Mouse (Mus musculus) neural tube, embryonic 15.5 days (tissue): ENCODE measurements around the gene Mfsd4a. TPM values are rescaled to one million over a fixed set of nuclear protein-coding genes. Genes with fewer than 3 reads are reported as not detected.

Source experiments
- ATAC-seq: fragments of 200-750 bp; cut with Nextera tagmentation; 2 replicates; pipeline ENCODE4 v1.8.0; 2017; ENCODE audit warnings: mild to moderate bottlenecking, moderate TSS enrichment, moderate library complexity; ENCODE audit not compliant: low FRiP score
- H3K27ac ChIP-seq: fragments of 300-500 bp; sonication (generic); replicated peaks from 2 replicates; pipeline ENCODE4 v1.5.1; 2015; ENCODE audit warnings: mild to moderate bottlenecking, inconsistent platforms
- H3K27me3 ChIP-seq: fragments of 300-500 bp; sonication (generic); replicated peaks from 2 replicates; pipeline ENCODE4 v1.6.1; 2015; ENCODE audit warnings: inconsistent platforms
- H3K36me3 ChIP-seq: fragments of 300-500 bp; sonication (generic); 2 replicates; pipeline ENCODE4 v1.6.1; 2015; ENCODE audit warnings: inconsistent platforms
- H3K4me1 ChIP-seq: fragments of 300-500 bp; sonication (generic); 2 replicates; pipeline ENCODE4 v1.6.1; 2015; ENCODE audit warnings: inconsistent platforms
- H3K4me2 ChIP-seq: fragments of 300-500 bp; sonication (generic); 2 replicates; pipeline ENCODE4 v1.6.1; 2015; ENCODE audit warnings: inconsistent platforms, mild to moderate bottlenecking, moderate library complexity
- H3K4me3 ChIP-seq: fragments of 300-500 bp; sonication (generic); replicated peaks from 2 replicates; pipeline ENCODE4 v1.5.1; 2015; ENCODE audit warnings: mild to moderate bottlenecking, inconsistent platforms
- H3K9ac ChIP-seq: fragments of 300-500 bp; sonication (generic); replicated peaks from 2 replicates; pipeline ENCODE4 v1.6.1; 2015; ENCODE audit warnings: mild to moderate bottlenecking, inconsistent platforms
- H3K9me3 ChIP-seq: fragments of 300-500 bp; sonication (generic); replicated peaks from 2 replicates; pipeline ENCODE4 v1.6.1; 2016; ENCODE audit warnings: inconsistent platforms
- WGBS: fragments of 180-500 bp; shearing (Covaris S2); methylation state at CpG from one replicate; pipeline ENCODE4 v1.1.7; 2015; ENCODE audit warnings: mixed read lengths; 5-methylcytosine and 5-hydroxymethylcytosine counted together
- polyA plus RNA-seq: library from polyadenylated mRNA; unstranded; fragments of >200 nt; fragmentation: Nextera tagmentation; extraction: Ambion mirVana; gene quantifications from 2 replicates; pipeline ENCODE4 v1.2.1, GENCODE M21; 2015

Gene Mfsd4a
- polyA plus RNA-seq = 7.8 TPM in 2 replicates

- Histone ChIP-seq H3K27ac (no peak within 1 kb of the TSS), H3K4me1 (peaks cover 15% of the 10 kb centered on the region), H3K36me3 (no peaks in the 10 kb centered on the region), H3K9ac (peak within 1 kb of the TSS; percentile 61), H3K4me2 (peak within 1 kb of the TSS; percentile 96), H3K9me3 (no peaks in the 10 kb centered on the region), H3K27me3 (peaks cover 34% of the 10 kb centered on the region), H3K4me3 (peak within 1 kb of the TSS; percentile 54)
- 2% methylated on average over 60 of the region's 80 CpGs for WGBS
- ATAC-seq = peak; percentile 86
Observed at GRCm38 (mm10) chr1:132067261-132068255, at the start of gene Mfsd4a. Gene Mfsd4a (minus strand): TSS chr1:132068062.

GRCm38 (mm10) chr1:132116606-132117005 is 48.7 kb upstream of the Mfsd4a start:
- 33% methylated on average over 18 of the region's 18 CpGs for WGBS
- Histone ChIP-seq H3K4me1 (0 out of 2 replicates have a peak, but pooled peaks cover 5% of the 10 kb centered on the region), H3K4me3 (no peak overlapping the region), H3K27ac (no peak overlapping the region), H3K27me3 (no peaks in the 10 kb centered on the region), H3K9ac (no peak overlapping the region), H3K36me3 (no peaks in the 10 kb centered on the region), H3K9me3 (no peaks in the 10 kb centered on the region), H3K4me2 (no peak overlapping the region)
- ATAC-seq = no peak

- Histone ChIP-seq H3K4me2 (no peak overlapping the region), H3K9me3 (no peaks in the 10 kb centered on the region), H3K4me1 (0 out of 2 replicates have a peak, but pooled peaks cover 3% of the 10 kb centered on the region), H3K27me3 (no peaks in the 10 kb centered on the region), H3K36me3 (no peaks in the 10 kb centered on the region), H3K9ac (no peak overlapping the region), H3K4me3 (no peak overlapping the region), H3K27ac (no peak overlapping the region)
- ATAC-seq = no peak
- 52% methylated on average over 3 of the region's 3 CpGs for WGBS
Observed at GRCm38 (mm10) chr1:132113098-132113497, 45.2 kb upstream of the Mfsd4a start.

- ATAC-seq = no peak
- H3K4me2 ChIP-seq = no peak overlapping the region
- H3K4me3 ChIP-seq = no peak overlapping the region
- 84% methylated on average over 8 of the region's 8 CpGs for WGBS
- H3K27ac ChIP-seq = no peak overlapping the region
- H3K4me1 ChIP-seq = 0 out of 2 replicates have a peak, but pooled peaks cover 3% of the 10 kb centered on the region
- H3K9me3 ChIP-seq = no peaks in the 10 kb centered on the region
- H3K36me3 ChIP-seq = no peaks in the 10 kb centered on the region
- H3K27me3 ChIP-seq = no peaks in the 10 kb centered on the region
- H3K9ac ChIP-seq = no peak overlapping the region
Observed at GRCm38 (mm10) chr1:132112426-132112825, 44.6 kb upstream of the Mfsd4a start.

GRCm38 (mm10) chr1:132111411-132111810 is 43.5 kb upstream of the Mfsd4a start:
- H3K27me3 ChIP-seq = no peaks in the 10 kb centered on the region
- no peaks in the 10 kb centered on the region for H3K36me3 ChIP-seq
- H3K9me3 ChIP-seq = no peaks in the 10 kb centered on the region
- 75% methylated on average over 1 of the region's 1 CpGs for WGBS
- no peak overlapping the region for H3K4me2 ChIP-seq
- H3K9ac ChIP-seq = no peak overlapping the region
- ATAC-seq = no peak
- no peaks in the 10 kb centered on the region for H3K4me1 ChIP-seq
- H3K27ac ChIP-seq = no peak overlapping the region
- H3K4me3 ChIP-seq = no peak overlapping the region

- Histone ChIP-seq H3K4me2 (no peak overlapping the region), H3K9me3 (no peaks in the 10 kb centered on the region), H3K27me3 (no peaks in the 10 kb centered on the region), H3K4me3 (no peak overlapping the region), H3K9ac (no peak overlapping the region), H3K36me3 (no peaks in the 10 kb centered on the region), H3K27ac (no peak overlapping the region), H3K4me1 (no peaks in the 10 kb centered on the region)
- no peak for ATAC-seq
- 80% methylated on average over 2 of the region's 2 CpGs for WGBS
Observed at GRCm38 (mm10) chr1:132109368-132109767, 41.5 kb upstream of the Mfsd4a start.

- Histone ChIP-seq H3K27ac (no peak overlapping the region), H3K4me1 (no peaks in the 10 kb centered on the region), H3K36me3 (no peaks in the 10 kb centered on the region), H3K4me2 (no peak overlapping the region), H3K4me3 (no peak overlapping the region), H3K27me3 (no peaks in the 10 kb centered on the region), H3K9ac (no peak overlapping the region), H3K9me3 (no peaks in the 10 kb centered on the region)
- WGBS = 70% methylated on average over 14 of the region's 14 CpGs
- no peak for ATAC-seq
Observed at GRCm38 (mm10) chr1:132104353-132104752, 36.5 kb upstream of the Mfsd4a start.

- H3K4me3 ChIP-seq = no peak overlapping the region
- no peak for ATAC-seq
Observed at GRCm38 (mm10) chr1:132101953-132102697, 34.3 kb upstream of the Mfsd4a start.

GRCm38 (mm10) chr1:132099775-132100174 is 31.9 kb upstream of the Mfsd4a start:
- Histone ChIP-seq H3K27ac (no peak overlapping the region), H3K4me1 (no peaks in the 10 kb centered on the region), H3K9me3 (no peaks in the 10 kb centered on the region), H3K4me2 (no peak overlapping the region), H3K36me3 (no peaks in the 10 kb centered on the region), H3K27me3 (no peaks in the 10 kb centered on the region), H3K9ac (no peak overlapping the region), H3K4me3 (no peak overlapping the region)
- ATAC-seq = no peak
- WGBS = 71% methylated on average over 4 of the region's 4 CpGs

More at GRCm38 (mm10) chr1:132101953-132102697, 34.3 kb upstream of the Mfsd4a start:
- 83% methylated on average over 6 of the region's 6 CpGs for WGBS
- Histone ChIP-seq H3K9me3 (no peaks in the 10 kb centered on the region), H3K9ac (no peak overlapping the region), H3K27me3 (no peaks in the 10 kb centered on the region), H3K4me2 (no peak overlapping the region), H3K27ac (no peak overlapping the region), H3K4me1 (no peaks in the 10 kb centered on the region), H3K36me3 (no peaks in the 10 kb centered on the region)

GRCm38 (mm10) chr1:132099016-132099415 is 31.2 kb upstream of the Mfsd4a start:
- no peaks in the 10 kb centered on the region for H3K36me3 ChIP-seq
- 70% methylated on average over 4 of the region's 4 CpGs for WGBS
- H3K27me3 ChIP-seq = no peaks in the 10 kb centered on the region
- no peaks in the 10 kb centered on the region for H3K9me3 ChIP-seq
- no peak overlapping the region for H3K9ac ChIP-seq
- no peak for ATAC-seq
- H3K4me1 ChIP-seq = no peaks in the 10 kb centered on the region
- H3K4me3 ChIP-seq = no peak overlapping the region
- H3K27ac ChIP-seq = no peak overlapping the region
- no peak overlapping the region for H3K4me2 ChIP-seq

GRCm38 (mm10) chr1:132098076-132098475 is 30.2 kb upstream of the Mfsd4a start:
- H3K4me2 ChIP-seq = no peak overlapping the region
- H3K27me3 ChIP-seq = no peaks in the 10 kb centered on the region
- no peak overlapping the region for H3K27ac ChIP-seq
- H3K4me3 ChIP-seq = no peak overlapping the region
- H3K9ac ChIP-seq = no peak overlapping the region
- no peaks in the 10 kb centered on the region for H3K4me1 ChIP-seq
- H3K36me3 ChIP-seq = no peaks in the 10 kb centered on the region
- H3K9me3 ChIP-seq = no peaks in the 10 kb centered on the region
- 66% methylated on average over 1 of the region's 1 CpGs for WGBS
- ATAC-seq = no peak
